Mouse (Mus musculus) ES-Bruce4 (cell line): ENCODE results near the gene Art3.

Source experiments
- CTCF ChIP-seq: IDR thresholded peaks from one replicate; pipeline ENCODE4 v1.8.1; 2011; ENCODE audit warnings: low read depth, low read length
- EP300 ChIP-seq: IDR thresholded peaks from 2 replicates; pipeline ENCODE4 v1.6.1; 2011; ENCODE audit warnings: low read depth, low read length; ENCODE audit not compliant: insufficient read depth
- POLR2A ChIP-seq: IDR thresholded peaks from one replicate; pipeline ENCODE4 v1.8.1; 2011; ENCODE audit warnings: low read length; ENCODE audit not compliant: insufficient read depth

DNA sequence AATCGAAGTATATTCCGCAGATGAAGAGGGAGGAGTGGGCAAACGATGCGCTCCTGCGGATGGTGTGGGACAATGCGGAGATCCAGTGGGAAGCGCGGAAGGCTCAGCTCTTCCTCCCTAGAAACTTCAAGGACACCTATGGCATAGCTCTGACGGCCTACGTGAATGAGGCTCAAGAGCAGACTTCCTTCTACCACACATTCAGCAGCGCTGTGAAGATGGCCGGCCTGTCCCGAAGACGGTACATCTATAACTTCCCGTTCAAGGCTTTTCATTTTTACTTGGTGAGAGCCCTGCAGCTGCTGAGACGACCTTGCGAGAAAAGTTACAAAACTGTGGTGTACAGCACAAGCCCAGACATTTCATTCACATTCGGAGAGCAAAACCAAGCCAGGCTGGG, 60.9 kb downstream of the Art3 start:
- no peak for TF ChIP-seq CTCF
- no peak for TF ChIP-seq POLR2A
- TF ChIP-seq EP300, result no peak
